Mouse (Mus musculus) heart, adult 10 weeks (tissue): Measurements from ENCODE around the gene Tnfsf10. TPM values are rescaled to one million over a fixed set of nuclear protein-coding genes. Genes with fewer than 3 reads are reported as not detected.

ENCODE experiments used
- polyA plus RNA-seq: library from polyadenylated mRNA; stranded (reverse); fragments of 350-450 nt; fragmentation: Illumina TruSeq; extraction: RNeasy Lipid Tissue Mini Kit (QIAGEN cat#74804); gene quantifications from one replicate; pipeline ENCODE4 v1.2.3, GENCODE M21; 2014; ENCODE audit warnings: low read depth, low replicate concordance

Gene Tnfsf10
- polyA plus RNA-seq: 8.8 TPM

DNA sequence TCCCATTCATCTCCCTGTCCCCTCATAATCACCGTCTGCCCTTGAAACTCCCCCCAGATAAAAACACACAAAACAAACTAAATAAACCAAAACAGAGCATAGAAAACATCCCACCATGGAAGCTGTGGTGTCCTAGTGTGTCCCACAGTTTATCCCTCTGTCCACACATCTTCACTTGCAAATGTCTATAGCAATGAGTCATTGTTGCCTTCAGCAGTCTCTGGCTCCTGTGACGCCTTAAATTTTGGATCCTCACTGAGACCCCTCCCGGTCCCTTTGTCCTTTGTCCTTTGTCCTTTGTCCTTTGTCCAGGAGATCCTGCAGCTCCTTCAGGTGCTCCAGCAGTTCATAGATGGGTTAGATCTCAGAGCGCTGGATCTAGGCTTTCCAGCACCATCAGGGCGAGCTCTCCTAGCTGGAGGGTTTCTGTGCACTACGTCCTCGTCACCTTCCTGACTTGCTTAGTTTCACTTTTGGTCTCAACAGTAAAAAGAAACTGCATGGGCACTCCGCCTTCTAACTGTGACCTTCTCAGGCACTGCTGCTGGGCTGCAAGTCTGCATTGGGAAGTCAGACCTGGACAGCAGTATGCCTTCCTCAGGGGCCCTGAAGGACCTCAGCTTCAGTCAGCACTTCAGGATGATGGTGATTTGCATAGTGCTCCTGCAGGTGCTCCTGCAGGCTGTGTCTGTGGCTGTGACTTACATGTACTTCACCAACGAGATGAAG lies at the start of gene Tnfsf10:
TSS of gene Tnfsf10 (plus strand) at position 470 of the 729 bp plus-strand sequence.

DNA sequence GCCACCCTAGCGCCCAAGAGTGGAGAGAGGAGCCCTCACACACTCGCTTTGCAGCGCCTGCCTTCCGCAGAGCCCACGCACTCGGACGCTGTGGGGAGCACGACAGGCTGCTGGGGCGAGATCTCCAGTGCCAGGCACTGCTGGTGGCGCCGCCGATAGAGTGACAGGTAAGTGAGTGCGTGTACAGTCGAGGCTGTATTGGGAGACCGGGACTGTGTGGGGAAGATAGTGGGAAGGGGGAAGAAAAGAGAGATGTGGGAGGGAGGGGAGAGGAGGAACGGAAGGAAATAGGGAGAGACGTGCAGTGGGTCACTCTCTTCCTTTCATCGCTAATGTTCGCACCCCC lies 54.4 kb downstream of the Tnfsf10 start, which contains the start of gene Ghsr:
TSS of gene Ghsr (plus strand) at position 76 of the 346 bp plus-strand sequence.

Other genes starting within 250 kb of the Tnfsf10 start
- 0.26 TPM for gene Ect2, start 163.2 kb upstream of the Tnfsf10 start, polyA plus RNA-seq
- gene Nceh1, start 134.1 kb upstream of the Tnfsf10 start, polyA plus RNA-seq: 113 TPM
- not detected for gene Ghsr, start 54.3 kb downstream of the Tnfsf10 start, polyA plus RNA-seq